Mouse (Mus musculus) cortical plate, adult 2 months (tissue): ENCODE results near the gene Gen1.
A peak's percentile ranks its signal among the peaks of the same experiment; 100 is the strongest.

Experiments
- CTCF ChIP-seq: fragments of 200-500 bp; IDR thresholded peaks from 2 replicates; pipeline ENCODE4 v1.5.1; 2011; ENCODE audit warnings: mild to moderate bottlenecking, control low read depth, low read length; ENCODE audit not compliant: insufficient read depth; ENCODE audit errors: extremely low read depth
- POLR2A ChIP-seq: fragments of 200-500 bp; IDR thresholded peaks from 2 replicates; pipeline ENCODE4 v1.6.1; 2011; ENCODE audit warnings: mild to moderate bottlenecking, low read length, control low read depth; ENCODE audit not compliant: insufficient read depth; ENCODE audit errors: extremely low read depth

- TF ChIP-seq CTCF: peak; percentile 68
- TF ChIP-seq POLR2A: no peak
Measured at GRCm38 (mm10) chr12:11196142-11196597, 69.4 kb downstream of the Gen1 start.
